Mouse (Mus musculus): Measurements from ENCODE around the gene Rab37. TPM values are rescaled to one million over a fixed set of nuclear protein-coding genes. Genes with fewer than 3 reads are reported as not detected.

Gene Rab37
- polyA plus RNA-seq, 1 experiment from 2014 or later = 0.57 TPM

GRCm38 (mm10) chr11:115081373-115081772 lies 9.9 kb upstream of the Rab37 start:
- peaks cover 7% of the 10 kb centered on the region; the same call in 1 of the 2 replicates for H3K27me3 ChIP-seq (replicated peaks; ENCODE audit: control insufficient read depth, insufficient read depth, low read length)
- WGBS = 64% methylated on average over 3 of the region's 3 CpGs
- H3K4me3 ChIP-seq (ENCODE audit: low read depth, low read length) = no peak overlapping the region
- no peaks in the 10 kb centered on the region for H3K9me3 ChIP-seq (replicated peaks; ENCODE audit: control insufficient read depth, low read length)
- H3K27ac ChIP-seq (ENCODE audit: low read depth, low read length) = no peak overlapping the region
- no peak for ATAC-seq
- H3K4me2 ChIP-seq (ENCODE audit: low read length) = no peak overlapping the region
- peaks cover 6% of the 10 kb centered on the region; the same call in 1 of the 2 replicates for H3K4me1 ChIP-seq (ENCODE audit: control insufficient read depth, insufficient read depth, low read length)
- H3K36me3 ChIP-seq (ENCODE audit: control insufficient read depth, insufficient read depth, low read length) = no peaks in the 10 kb centered on the region
- no peak overlapping the region for H3K9ac ChIP-seq (ENCODE audit: low read length)
- no peak for DNase-seq (ENCODE audit: low spot score)

GRCm38 (mm10) chr11:115082196-115082595 lies 9.0 kb upstream of the Rab37 start:
- Histone ChIP-seq H3K9ac (ENCODE audit: low read length) (no peak overlapping the region), H3K36me3 (ENCODE audit: control insufficient read depth, insufficient read depth, low read length) (no peaks in the 10 kb centered on the region), H3K4me3 (ENCODE audit: low read depth, low read length) (no peak overlapping the region), H3K4me2 (ENCODE audit: low read length) (no peak overlapping the region), H3K27me3 (replicated peaks; ENCODE audit: control insufficient read depth, insufficient read depth, low read length) (peaks cover 7% of the 10 kb centered on the region; the same call in 1 of the 2 replicates), H3K27ac (ENCODE audit: low read depth, low read length) (no peak overlapping the region), H3K4me1 (ENCODE audit: control insufficient read depth, insufficient read depth, low read length) (peaks cover 6% of the 10 kb centered on the region; the same call in 1 of the 2 replicates), H3K9me3 (replicated peaks; ENCODE audit: control insufficient read depth, low read length) (no peaks in the 10 kb centered on the region)
- no peak for DNase-seq (ENCODE audit: low spot score)
- 71% methylated on average over 6 of the region's 6 CpGs for WGBS
- no peak for ATAC-seq

- Histone ChIP-seq H3K4me3 (ENCODE audit: low read depth, low read length) (no peak overlapping the region), H3K4me2 (ENCODE audit: low read length) (no peak overlapping the region), H3K27me3 (replicated peaks; ENCODE audit: control insufficient read depth, insufficient read depth, low read length) (peaks cover 7% of the 10 kb centered on the region; the same call in 1 of the 2 replicates), H3K36me3 (ENCODE audit: control insufficient read depth, insufficient read depth, low read length) (no peaks in the 10 kb centered on the region), H3K27ac (ENCODE audit: low read depth, low read length) (no peak overlapping the region), H3K9ac (ENCODE audit: low read length) (no peak overlapping the region), H3K9me3 (replicated peaks; ENCODE audit: control insufficient read depth, low read length) (no peaks in the 10 kb centered on the region), H3K4me1 (ENCODE audit: control insufficient read depth, insufficient read depth, low read length) (peaks cover 6% of the 10 kb centered on the region; the same call in 1 of the 2 replicates)
- peak; percentile 72 for ATAC-seq
- WGBS = 38% methylated on average over 18 of the region's 18 CpGs
- DNase-seq (ENCODE audit: low spot score) = peak; percentile 90
Measured at GRCm38 (mm10) chr11:115083376-115084139, 7.7 kb upstream of the Rab37 start.

GRCm38 (mm10) chr11:115084595-115084994 lies 6.6 kb upstream of the Rab37 start:
- H3K4me2 ChIP-seq (ENCODE audit: low read length) = no peak overlapping the region
- DNase-seq (ENCODE audit: low spot score) = peak; percentile 16

GRCm38 (mm10) chr11:115085064-115085463 lies 6.2 kb upstream of the Rab37 start:
- 57% methylated on average over 8 of the region's 8 CpGs for WGBS
- H3K9ac ChIP-seq (ENCODE audit: low read length) = no peak overlapping the region
- H3K27ac ChIP-seq (ENCODE audit: low read depth, low read length) = no peak overlapping the region
- no peak overlapping the region for H3K4me2 ChIP-seq (ENCODE audit: low read length)
- no peak for DNase-seq (ENCODE audit: low spot score)
- no peaks in the 10 kb centered on the region for H3K36me3 ChIP-seq (ENCODE audit: control insufficient read depth, insufficient read depth, low read length)
- no peak for ATAC-seq
- peaks cover 7% of the 10 kb centered on the region; the same call in 1 of the 2 replicates for H3K27me3 ChIP-seq (replicated peaks; ENCODE audit: control insufficient read depth, insufficient read depth, low read length)
- H3K4me3 ChIP-seq (ENCODE audit: low read depth, low read length) = no peak overlapping the region
- peaks cover 6% of the 10 kb centered on the region; the same call in 1 of the 2 replicates for H3K4me1 ChIP-seq (ENCODE audit: control insufficient read depth, insufficient read depth, low read length)
- no peaks in the 10 kb centered on the region for H3K9me3 ChIP-seq (replicated peaks; ENCODE audit: control insufficient read depth, low read length)

More at GRCm38 (mm10) chr11:115084595-115084994, 6.6 kb upstream of the Rab37 start:
- Histone ChIP-seq H3K27me3 (replicated peaks; ENCODE audit: control insufficient read depth, insufficient read depth, low read length) (peaks cover 7% of the 10 kb centered on the region; the same call in 1 of the 2 replicates), H3K9ac (ENCODE audit: low read length) (no peak overlapping the region), H3K4me1 (ENCODE audit: control insufficient read depth, insufficient read depth, low read length) (peaks cover 6% of the 10 kb centered on the region; the same call in 1 of the 2 replicates), H3K4me3 (ENCODE audit: low read depth, low read length) (no peak overlapping the region), H3K9me3 (replicated peaks; ENCODE audit: control insufficient read depth, low read length) (no peaks in the 10 kb centered on the region), H3K27ac (ENCODE audit: low read depth, low read length) (no peak overlapping the region), H3K36me3 (ENCODE audit: control insufficient read depth, insufficient read depth, low read length) (no peaks in the 10 kb centered on the region)
- no peak for ATAC-seq
- WGBS = 26% methylated on average over 12 of the region's 12 CpGs

GRCm38 (mm10) chr11:115086213-115086612 lies 5.0 kb upstream of the Rab37 start:
- no peak overlapping the region for H3K27ac ChIP-seq (ENCODE audit: low read depth, low read length)
- H3K9me3 ChIP-seq (replicated peaks; ENCODE audit: control insufficient read depth, low read length) = no peaks in the 10 kb centered on the region
- no peak overlapping the region for H3K4me2 ChIP-seq (ENCODE audit: low read length)
- ATAC-seq = no peak
- H3K4me1 ChIP-seq (ENCODE audit: control insufficient read depth, insufficient read depth, low read length) = peaks cover 6% of the 10 kb centered on the region; the same call in 1 of the 2 replicates
- 70% methylated on average over 7 of the region's 7 CpGs for WGBS
- no peak overlapping the region for H3K4me3 ChIP-seq (ENCODE audit: low read depth, low read length)
- H3K27me3 ChIP-seq (replicated peaks; ENCODE audit: control insufficient read depth, insufficient read depth, low read length) = peaks cover 10% of the 10 kb centered on the region; the same call in 1 of the 2 replicates
- no peak overlapping the region for H3K9ac ChIP-seq (ENCODE audit: low read length)
- no peak for DNase-seq (ENCODE audit: low spot score)
- no peaks in the 10 kb centered on the region for H3K36me3 ChIP-seq (ENCODE audit: control insufficient read depth, insufficient read depth, low read length)

- Histone ChIP-seq H3K4me1 (ENCODE audit: control insufficient read depth, insufficient read depth, low read length) (peaks cover 1% of the 10 kb centered on the region; the same call in 1 of the 2 replicates), H3K9ac (ENCODE audit: low read length) (no peak overlapping the region), H3K4me3 (ENCODE audit: low read depth, low read length) (no peak overlapping the region), H3K9me3 (replicated peaks; ENCODE audit: control insufficient read depth, low read length) (peaks cover 5% of the 10 kb centered on the region; the same call in 1 of the 2 replicates), H3K27ac (ENCODE audit: low read depth, low read length) (no peak overlapping the region), H3K27me3 (replicated peaks; ENCODE audit: control insufficient read depth, insufficient read depth, low read length) (peaks cover 23% of the 10 kb centered on the region), H3K4me2 (ENCODE audit: low read length) (no peak overlapping the region), H3K36me3 (ENCODE audit: control insufficient read depth, insufficient read depth, low read length) (no peaks in the 10 kb centered on the region)
- no peak for ATAC-seq
- no peak for DNase-seq (ENCODE audit: low spot score)
- WGBS = 67% methylated on average over 6 of the region's 6 CpGs
Measured at GRCm38 (mm10) chr11:115089853-115090252, 1.4 kb upstream of the Rab37 start.

DNA sequence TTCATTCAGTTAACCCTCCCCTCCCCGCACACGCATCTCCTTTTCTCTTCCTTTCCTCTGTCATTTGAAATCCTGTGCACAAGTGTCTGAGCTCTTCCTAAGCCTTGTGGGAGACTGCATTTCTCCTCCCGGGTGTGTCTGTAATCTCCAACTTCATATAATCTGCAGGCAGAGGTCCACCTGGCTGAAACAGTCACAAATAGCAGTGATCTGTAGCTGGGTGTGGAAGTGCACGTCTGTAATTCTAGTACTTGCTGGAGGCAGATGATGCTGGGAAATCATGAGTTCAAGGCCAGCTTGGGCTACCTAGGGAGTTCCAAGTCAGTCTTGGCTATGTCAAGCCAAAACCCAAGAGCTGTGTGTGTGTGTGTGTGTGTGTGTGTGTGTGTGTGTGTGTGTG lies 909 bp downstream of the Rab37 start:
- no peaks in the 10 kb centered on the region for H3K4me1 ChIP-seq (ENCODE audit: control insufficient read depth, insufficient read depth, low read length)
- WGBS = 12% methylated on average over 4 of the region's 4 CpGs
- no peak for ATAC-seq
- peaks cover 20% of the 10 kb centered on the region for H3K27me3 ChIP-seq (replicated peaks; ENCODE audit: control insufficient read depth, insufficient read depth, low read length)
- H3K4me2 ChIP-seq (ENCODE audit: low read length) = peak overlapping the region; percentile 44
- no peak overlapping the region for H3K9ac ChIP-seq (ENCODE audit: low read length)
- H3K36me3 ChIP-seq (ENCODE audit: control insufficient read depth, insufficient read depth, low read length) = no peaks in the 10 kb centered on the region
- no peak for DNase-seq (ENCODE audit: low spot score)
- H3K27ac ChIP-seq (ENCODE audit: low read depth, low read length) = no peak overlapping the region
- H3K9me3 ChIP-seq (replicated peaks; ENCODE audit: control insufficient read depth, low read length) = peaks cover 5% of the 10 kb centered on the region; the same call in 1 of the 2 replicates
- peak overlapping the region; percentile 4; the same call in 1 of the 2 replicates for H3K4me3 ChIP-seq (ENCODE audit: low read depth, low read length)

Measured in forebrain, embryonic 14.5 days (tissue).